Mouse (Mus musculus) G1E (cell line): ENCODE data around the gene Klhdc4.

Experiments
- CTCF ChIP-seq: IDR thresholded peaks from 2 replicates; pipeline ENCODE4 v1.5.1; 2012; ENCODE audit warnings: low read depth, low read length, inconsistent platforms, mixed read lengths
- GATA1 ChIP-seq: IDR thresholded peaks from 2 replicates; pipeline ENCODE4 v1.6.1; 2012; ENCODE audit warnings: borderline replicate concordance, low read length, inconsistent platforms, mixed read lengths
- GATA2 ChIP-seq: IDR thresholded peaks from 2 replicates; pipeline ENCODE4 v1.6.1; 2012; ENCODE audit warnings: low read depth, low read length, inconsistent platforms, borderline replicate concordance
- POLR2AphosphoS5 ChIP-seq: IDR thresholded peaks from 2 replicates; pipeline ENCODE4 v1.6.1; 2012; ENCODE audit warnings: low read depth, low read length, inconsistent platforms; ENCODE audit not compliant: insufficient replicate concordance
- TAL1 ChIP-seq: conservative IDR thresholded peaks from 2 replicates; pipeline ENCODE4 v1.6.1; 2012; ENCODE audit warnings: low read depth, low read length, inconsistent platforms, mixed read lengths

- TF ChIP-seq CTCF, result no peak
- TF ChIP-seq TAL1, result no peak
- no peak for TF ChIP-seq POLR2AphosphoS5
- TF ChIP-seq GATA1, result no peak
- TF ChIP-seq GATA2, result no peak
Measured at GRCm38 (mm10) chr8:121827726-121828125, 1.6 kb downstream of the Klhdc4 start.
